Mouse (Mus musculus) limb, embryonic 12.5 days (tissue): ENCODE data around the gene Pitx3. TPM values are rescaled to one million over a fixed set of nuclear protein-coding genes. Genes with fewer than 3 reads are reported as not detected.
A peak's percentile ranks its signal among the peaks of the same experiment; 100 is the strongest.
"Not testable (repeated sequence)": the region's sequence is repeated elsewhere in the genome, so short reads cannot be mapped to it uniquely, and the experiment has no call there.

ENCODE experiments used
- ATAC-seq: fragments of 200-750 bp; cut with Nextera tagmentation; 2 replicates; pipeline ENCODE4 v1.8.0; 2017; ENCODE audit warnings: low read depth, moderate TSS enrichment; ENCODE audit not compliant: insufficient number of reproducible peaks, insufficient read depth, low FRiP score, low TSS enrichment
- H3K27ac ChIP-seq: fragments of 300-500 bp; sonication (generic); 2 replicates; pipeline ENCODE4 v1.5.1; 2016; ENCODE audit warnings: mild to moderate bottlenecking, moderate library complexity
- H3K27me3 ChIP-seq: fragments of 300-500 bp; sonication (generic); 2 replicates; pipeline ENCODE4 v1.6.1; 2016; ENCODE audit warnings: mild to moderate bottlenecking, moderate library complexity
- H3K36me3 ChIP-seq: fragments of 300-500 bp; sonication (generic); 2 replicates; pipeline ENCODE4 v1.6.1; 2016; ENCODE audit warnings: mild to moderate bottlenecking, moderate library complexity
- H3K4me1 ChIP-seq: fragments of 300-500 bp; sonication (generic); replicated peaks from 2 replicates; pipeline ENCODE4 v1.6.1; 2016
- H3K4me2 ChIP-seq: fragments of 300-500 bp; sonication (generic); 2 replicates; pipeline ENCODE4 v1.6.1; 2016; ENCODE audit warnings: mild to moderate bottlenecking, moderate library complexity
- H3K4me3 ChIP-seq: fragments of 300-500 bp; sonication (generic); replicated peaks from 2 replicates; pipeline ENCODE4 v1.5.1; 2016; ENCODE audit warnings: mild to moderate bottlenecking
- H3K9ac ChIP-seq: fragments of 300-500 bp; sonication (generic); replicated peaks from 2 replicates; pipeline ENCODE4 v1.6.1; 2016; ENCODE audit warnings: mild to moderate bottlenecking, moderate library complexity
- H3K9me3 ChIP-seq: fragments of 300-500 bp; sonication (generic); 2 replicates; pipeline ENCODE4 v1.6.1; 2016; ENCODE audit warnings: mild to moderate bottlenecking, moderate library complexity
- WGBS: fragments of 180-500 bp; shearing (Covaris S2); methylation state at CpG from one replicate; pipeline ENCODE4 v1.1.7; 2016; 5-methylcytosine and 5-hydroxymethylcytosine counted together
- polyA plus RNA-seq: library from polyadenylated mRNA; unstranded; fragments of >200 nt; fragmentation: Nextera tagmentation; extraction: Ambion mirVana; gene quantifications from 2 replicates; pipeline ENCODE4 v1.2.1, GENCODE M21; 2016

The Pitx3 gene
- polyA plus RNA-seq, 1 experiment from 2014 or later = 9.5 TPM

GRCm38 (mm10) chr19:46131694-46132525 lies 16.2 kb downstream of the Pitx3 start, which contains the start of gene Elovl3:
Gene Elovl3 (plus strand): TSS chr19:46131897.
- Histone ChIP-seq H3K27ac (no peak within 1 kb of the TSS), H3K9ac (0 out of 2 replicates have a peak within 1 kb of the TSS, but pooled peaks have one; percentile 4), H3K4me3 (peak within 1 kb of the TSS; percentile 23), H3K9me3 (no peaks in the 10 kb centered on the region), H3K27me3 (peaks cover 80% of the 10 kb centered on the region), H3K4me2 (peak within 1 kb of the TSS; percentile 44), H3K36me3 (no peaks in the 10 kb centered on the region), H3K4me1 (peaks cover 23% of the 10 kb centered on the region)
- ATAC-seq = no peak
- 2% methylated on average over 31 of the region's 31 CpGs for WGBS

- Histone ChIP-seq H3K9me3 (no peaks in the 10 kb centered on the region), H3K27ac (no peak overlapping the region), H3K27me3 (peaks cover 76% of the 10 kb centered on the region), H3K4me2 (peak overlapping the region; percentile 44), H3K36me3 (no peaks in the 10 kb centered on the region), H3K4me1 (peaks cover 16% of the 10 kb centered on the region), H3K9ac (0 out of 2 replicates have a peak overlapping the region, but pooled peaks have one; percentile 4), H3K4me3 (peak overlapping the region; percentile 23)
- no peak for ATAC-seq
- 5% methylated on average over 8 of the region's 8 CpGs for WGBS
Measured at GRCm38 (mm10) chr19:46131283-46131682, 16.8 kb downstream of the Pitx3 start.

- not testable (repeated sequence) for H3K4me2 ChIP-seq, H3K9me3 ChIP-seq, H3K27ac ChIP-seq, H3K4me1 ChIP-seq, H3K9ac ChIP-seq, H3K4me3 ChIP-seq, ATAC-seq, H3K36me3 ChIP-seq
- peaks cover 63% of the 10 kb centered on the region for H3K27me3 ChIP-seq
- WGBS = 75% methylated on average over 6 of the region's 6 CpGs
Measured at GRCm38 (mm10) chr19:46129737-46130136, 18.4 kb downstream of the Pitx3 start.

- no peaks in the 10 kb centered on the region for H3K36me3 ChIP-seq
- 85% methylated on average over 4 of the region's 4 CpGs for WGBS
- peaks cover 29% of the 10 kb centered on the region for H3K27me3 ChIP-seq
- no peak overlapping the region for H3K9ac ChIP-seq
- H3K4me3 ChIP-seq = no peak overlapping the region
- H3K27ac ChIP-seq = no peak overlapping the region
- H3K4me1 ChIP-seq = no peaks in the 10 kb centered on the region
- no peak for ATAC-seq
- no peak overlapping the region for H3K4me2 ChIP-seq
- H3K9me3 ChIP-seq = no peaks in the 10 kb centered on the region
Measured at GRCm38 (mm10) chr19:46126301-46126700, 21.8 kb downstream of the Pitx3 start.

- Histone ChIP-seq H3K9me3 (no peaks in the 10 kb centered on the region), H3K36me3 (no peaks in the 10 kb centered on the region), H3K9ac (no peak overlapping the region), H3K27ac (no peak overlapping the region), H3K4me3 (no peak overlapping the region), H3K4me2 (no peak overlapping the region), H3K4me1 (no peaks in the 10 kb centered on the region), H3K27me3 (peaks cover 15% of the 10 kb centered on the region)
- ATAC-seq = no peak
Measured at GRCm38 (mm10) chr19:46124651-46125050, 23.5 kb downstream of the Pitx3 start.

GRCm38 (mm10) chr19:46123876-46124275 lies 24.2 kb downstream of the Pitx3 start:
- no peak overlapping the region for H3K4me3 ChIP-seq
- WGBS = 77% methylated on average over 3 of the region's 3 CpGs
- no peak overlapping the region for H3K27ac ChIP-seq
- H3K4me1 ChIP-seq = no peaks in the 10 kb centered on the region
- no peak for ATAC-seq
- H3K27me3 ChIP-seq = peaks cover 15% of the 10 kb centered on the region
- no peaks in the 10 kb centered on the region for H3K9me3 ChIP-seq
- H3K9ac ChIP-seq = no peak overlapping the region
- no peaks in the 10 kb centered on the region for H3K36me3 ChIP-seq
- H3K4me2 ChIP-seq = no peak overlapping the region

GRCm38 (mm10) chr19:46120872-46121271 lies 27.3 kb downstream of the Pitx3 start:
- no peak for ATAC-seq
- Histone ChIP-seq H3K4me2 (no peak overlapping the region), H3K9ac (no peak overlapping the region), H3K27ac (no peak overlapping the region), H3K4me1 (no peaks in the 10 kb centered on the region), H3K27me3 (peaks cover 5% of the 10 kb centered on the region; the same call in 1 of the 2 replicates), H3K9me3 (no peaks in the 10 kb centered on the region), H3K36me3 (no peaks in the 10 kb centered on the region), H3K4me3 (no peak overlapping the region)
- WGBS = 72% methylated on average over 6 of the region's 6 CpGs

GRCm38 (mm10) chr19:46119458-46119857 lies 28.7 kb downstream of the Pitx3 start:
- 87% methylated on average over 3 of the region's 3 CpGs for WGBS
- H3K27ac ChIP-seq = no peak overlapping the region
- H3K4me2 ChIP-seq = no peak overlapping the region
- ATAC-seq = no peak
- no peaks in the 10 kb centered on the region for H3K36me3 ChIP-seq
- H3K9ac ChIP-seq = no peak overlapping the region
- peaks cover 5% of the 10 kb centered on the region; the same call in 1 of the 2 replicates for H3K27me3 ChIP-seq
- no peak overlapping the region for H3K4me3 ChIP-seq
- H3K9me3 ChIP-seq = no peaks in the 10 kb centered on the region
- H3K4me1 ChIP-seq = no peaks in the 10 kb centered on the region

GRCm38 (mm10) chr19:46114617-46115016 lies 33.5 kb downstream of the Pitx3 start:
- Histone ChIP-seq H3K9me3 (no peaks in the 10 kb centered on the region), H3K27me3 (peaks cover 5% of the 10 kb centered on the region; the same call in 1 of the 2 replicates), H3K27ac (no peak overlapping the region), H3K4me2 (no peak overlapping the region), H3K36me3 (no peaks in the 10 kb centered on the region), H3K4me1 (no peaks in the 10 kb centered on the region), H3K4me3 (no peak overlapping the region), H3K9ac (no peak overlapping the region)
- WGBS = 49% methylated on average over 4 of the region's 4 CpGs
- ATAC-seq = no peak

GRCm38 (mm10) chr19:46110781-46111180 lies 37.3 kb downstream of the Pitx3 start:
- no peaks in the 10 kb centered on the region for H3K9me3 ChIP-seq
- no peaks in the 10 kb centered on the region for H3K36me3 ChIP-seq
- no peak overlapping the region for H3K9ac ChIP-seq
- H3K4me2 ChIP-seq = no peak overlapping the region
- H3K27me3 ChIP-seq = peaks cover 5% of the 10 kb centered on the region; the same call in 1 of the 2 replicates
- WGBS = 84% methylated on average over 5 of the region's 5 CpGs
- ATAC-seq = no peak
- H3K27ac ChIP-seq = no peak overlapping the region
- no peak overlapping the region for H3K4me3 ChIP-seq
- no peaks in the 10 kb centered on the region for H3K4me1 ChIP-seq

- H3K4me1 ChIP-seq = no peaks in the 10 kb centered on the region
- 85% methylated on average over 2 of the region's 2 CpGs for WGBS
- H3K36me3 ChIP-seq = no peaks in the 10 kb centered on the region
- H3K4me2 ChIP-seq = no peak overlapping the region
- peaks cover 5% of the 10 kb centered on the region; the same call in 1 of the 2 replicates for H3K27me3 ChIP-seq
- H3K27ac ChIP-seq = no peak overlapping the region
- ATAC-seq = no peak
- H3K9ac ChIP-seq = no peak overlapping the region
- H3K4me3 ChIP-seq = no peak overlapping the region
- H3K9me3 ChIP-seq = no peaks in the 10 kb centered on the region
Measured at GRCm38 (mm10) chr19:46110214-46110613, 37.9 kb downstream of the Pitx3 start.
